Mouse (Mus musculus) lung, postnatal 25 days (tissue): ENCODE measurements at regions not wholly inside any gene's neighbourhood (a gene's known extent, or its start where the extent isn't known, plus 50 kb on each side); places are given as distances from the start of the nearest gene placed in this dataset.

Experiments used
- DNase-seq: peaks from one replicate; pipeline ENCODE4 v3.0.0; 2022; ENCODE audit warnings: low spot score

DNA sequence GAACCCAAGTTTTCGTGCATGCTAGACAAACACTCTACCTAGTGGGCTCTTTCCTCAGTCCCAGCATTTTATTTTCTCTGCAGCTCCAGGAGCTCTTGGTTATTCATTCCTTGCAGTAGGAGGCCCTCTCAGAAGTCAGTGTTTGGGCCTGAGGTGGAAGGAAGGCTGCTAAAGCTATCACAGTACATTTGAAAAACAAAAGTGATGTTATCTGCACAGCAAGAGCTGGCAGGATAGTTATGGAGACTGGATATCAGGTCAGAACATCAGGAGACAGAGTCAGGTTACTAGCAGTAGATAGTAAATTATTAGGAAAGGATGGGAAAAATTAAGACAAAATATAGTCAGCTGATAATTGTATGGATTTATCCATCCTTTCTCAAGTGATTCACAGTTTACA is 152.2 kb downstream of the Mtx2 start:
- DNase-seq: no peak

DNA sequence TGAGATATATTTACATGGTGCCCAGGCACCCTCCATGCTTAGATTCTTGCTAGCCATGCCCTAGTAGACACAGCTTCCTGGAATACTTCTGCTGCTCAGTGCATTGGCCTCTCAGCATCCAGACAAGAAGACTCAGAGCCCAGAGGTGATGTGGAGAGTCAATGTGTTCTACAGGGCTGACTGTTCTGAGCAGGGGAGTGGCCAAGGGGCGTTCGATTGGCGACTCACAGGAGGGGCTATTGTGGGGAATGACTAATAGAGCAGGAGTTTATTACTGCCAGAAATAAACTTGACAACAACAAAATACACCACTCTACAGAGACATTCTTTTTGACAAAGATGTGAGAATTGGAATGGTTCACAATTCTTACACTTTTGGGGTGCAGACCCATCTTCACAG is 156.3 kb downstream of the Mtx2 start:
- DNase-seq: no peak

DNA sequence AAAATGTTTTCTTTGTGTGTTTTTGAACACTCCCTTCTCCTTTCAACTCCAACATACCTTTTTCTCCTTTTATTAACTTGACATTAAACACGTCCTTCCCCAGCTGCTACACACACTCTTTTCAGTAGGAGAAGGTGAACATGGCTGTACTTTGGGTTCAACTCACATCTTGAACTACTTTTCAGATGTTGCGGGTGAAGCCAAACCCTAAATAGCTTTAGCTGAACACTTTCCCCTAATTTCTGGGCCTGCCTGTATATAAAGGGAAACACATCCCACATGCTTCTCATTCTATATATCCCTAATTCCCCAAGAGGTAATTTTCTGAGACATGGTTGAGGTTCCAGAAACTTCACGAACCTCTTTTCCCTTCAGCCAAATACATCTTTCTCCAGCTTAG is 168.2 kb downstream of the Mtx2 start:
- DNase-seq: no peak

DNA sequence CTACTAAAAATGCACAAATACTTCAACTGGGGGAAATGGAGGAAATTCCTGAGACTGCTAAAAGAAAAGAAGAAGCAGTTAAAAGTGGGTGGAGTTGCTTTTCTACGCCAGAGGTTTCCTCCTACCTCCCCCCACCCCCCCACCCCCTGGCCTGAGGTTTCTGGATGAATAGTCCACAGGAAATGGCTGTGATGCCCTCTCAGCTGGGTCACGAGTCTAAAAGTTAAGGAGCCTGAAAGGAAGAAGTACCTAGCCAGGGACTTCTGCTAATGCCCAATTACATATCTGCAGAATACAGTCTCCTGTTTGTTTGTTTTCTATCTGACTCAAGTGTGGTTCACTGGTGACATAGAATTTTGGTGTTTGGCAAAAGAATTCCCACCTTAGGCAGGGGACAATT is 169.4 kb downstream of the Mtx2 start:
- DNase-seq: no peak

DNA sequence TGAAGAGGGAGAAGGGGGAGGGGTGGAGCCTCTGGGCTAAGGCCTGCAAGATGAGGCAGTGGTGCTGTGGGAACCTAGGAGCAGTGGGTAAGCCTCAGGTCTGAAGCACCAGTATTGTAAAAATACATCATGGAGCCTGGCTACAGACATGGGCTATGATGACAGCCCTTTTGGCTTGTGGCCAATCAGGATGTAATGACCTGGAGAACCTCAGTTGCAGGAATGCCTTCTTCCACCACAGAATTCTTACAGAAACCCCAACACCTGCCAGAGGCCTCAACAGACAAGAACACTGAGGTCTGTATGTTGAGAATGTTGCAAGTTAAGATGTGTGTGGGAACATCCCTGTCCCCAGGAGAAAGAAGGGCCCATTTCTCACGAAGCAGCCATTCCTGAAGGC is 172.1 kb downstream of the Mtx2 start:
- DNase-seq: no peak

DNA sequence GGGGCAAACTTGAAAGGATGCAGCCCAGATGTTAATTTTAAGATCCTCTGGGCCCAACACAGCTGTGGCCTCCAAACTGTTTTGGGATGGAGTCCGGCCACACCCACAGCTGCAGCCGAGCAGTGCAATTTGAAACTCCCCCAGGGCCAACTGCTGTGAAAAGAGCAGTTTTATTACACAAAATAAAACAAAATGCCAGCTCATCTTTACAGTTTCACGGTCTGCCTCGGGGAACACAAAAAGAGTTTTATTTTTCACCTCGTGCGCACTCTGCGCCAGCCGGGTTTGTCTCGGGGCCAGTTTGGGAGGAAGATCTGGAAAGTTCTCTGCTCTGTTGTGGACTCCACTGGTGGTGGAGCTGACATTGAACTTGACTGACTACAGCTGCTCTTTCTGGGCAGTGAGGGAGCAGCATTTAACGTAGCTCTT is 174.8 kb downstream of the Mtx2 start:
- DNase-seq: no peak

DNA sequence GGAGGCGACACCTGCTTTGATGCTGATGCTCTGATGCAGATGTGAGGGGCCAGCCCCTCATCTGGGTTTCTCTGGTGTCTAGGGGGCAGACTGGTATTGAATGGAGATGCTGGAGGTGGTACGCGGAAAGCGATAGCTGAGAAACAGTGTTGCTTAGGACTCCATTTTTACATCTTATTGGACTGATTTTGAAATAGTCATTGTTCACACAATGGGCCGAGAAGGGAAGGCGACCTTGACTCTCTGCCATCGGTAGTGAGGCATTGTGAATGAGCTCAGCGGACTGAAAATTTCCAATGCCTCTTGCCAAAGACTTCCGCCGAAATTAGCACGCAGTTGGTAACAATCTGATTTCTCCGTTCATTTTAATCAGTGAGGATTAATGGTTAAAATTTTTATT is 177.0 kb downstream of the Mtx2 start:
- no peak for DNase-seq

DNA sequence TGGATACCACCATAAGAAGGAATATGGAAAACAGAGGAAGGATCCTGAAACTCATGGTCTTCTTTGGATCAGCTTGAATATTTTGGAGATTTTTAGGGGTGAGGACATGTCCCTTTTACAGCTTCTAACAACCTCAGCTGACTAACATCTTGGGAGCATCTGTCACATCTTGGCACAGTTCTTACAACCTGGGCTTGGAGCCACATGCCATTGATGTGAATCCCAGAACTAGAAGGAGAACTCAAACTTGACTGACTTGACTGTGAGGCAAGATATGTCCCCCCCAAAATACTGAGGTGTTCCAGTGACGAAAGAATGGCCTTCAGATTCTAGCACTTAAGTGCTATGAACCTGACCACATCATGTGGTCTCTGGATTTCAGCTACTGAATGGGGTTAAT is 182.5 kb downstream of the Mtx2 start:
- no peak for DNase-seq

- no peak for DNase-seq
These were observed 185.0 kb downstream of the Mtx2 start for GRCm38 (mm10) chr2:75010647-75011046.

GRCm38 (mm10) chr2:75012046-75012445 is 186.4 kb downstream of the Mtx2 start:
- DNase-seq: peak; percentile 23

- DNase-seq: no peak
These were observed 189.6 kb downstream of the Mtx2 start for GRCm38 (mm10) chr2:75014994-75015728.

DNA sequence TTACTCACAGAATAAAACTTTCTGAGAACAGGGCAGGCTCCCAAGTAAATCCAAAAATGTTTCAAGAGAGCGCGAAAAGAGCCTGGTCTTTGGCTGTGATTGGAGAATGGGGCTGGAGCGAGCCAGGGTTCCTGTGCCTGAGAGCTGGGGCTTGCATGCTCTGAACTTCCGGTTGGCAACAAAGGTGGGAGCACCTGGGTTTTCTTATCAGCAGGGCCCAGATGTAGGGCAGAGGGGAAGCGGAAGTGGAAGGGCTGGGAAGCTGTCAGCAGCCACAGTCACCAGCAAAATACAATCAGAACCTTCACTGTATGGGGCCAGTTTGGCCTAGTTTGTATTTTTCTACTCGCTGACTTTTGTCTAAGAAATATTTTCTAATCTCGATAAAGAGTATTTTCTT is 193.9 kb downstream of the Mtx2 start:
- DNase-seq: peak; percentile 2

GRCm38 (mm10) chr2:75021639-75022038 is 196.0 kb downstream of the Mtx2 start:
- DNase-seq: peak; percentile 47

GRCm38 (mm10) chr2:75028151-75028550 is 202.5 kb downstream of the Mtx2 start:
- no peak for DNase-seq

DNA sequence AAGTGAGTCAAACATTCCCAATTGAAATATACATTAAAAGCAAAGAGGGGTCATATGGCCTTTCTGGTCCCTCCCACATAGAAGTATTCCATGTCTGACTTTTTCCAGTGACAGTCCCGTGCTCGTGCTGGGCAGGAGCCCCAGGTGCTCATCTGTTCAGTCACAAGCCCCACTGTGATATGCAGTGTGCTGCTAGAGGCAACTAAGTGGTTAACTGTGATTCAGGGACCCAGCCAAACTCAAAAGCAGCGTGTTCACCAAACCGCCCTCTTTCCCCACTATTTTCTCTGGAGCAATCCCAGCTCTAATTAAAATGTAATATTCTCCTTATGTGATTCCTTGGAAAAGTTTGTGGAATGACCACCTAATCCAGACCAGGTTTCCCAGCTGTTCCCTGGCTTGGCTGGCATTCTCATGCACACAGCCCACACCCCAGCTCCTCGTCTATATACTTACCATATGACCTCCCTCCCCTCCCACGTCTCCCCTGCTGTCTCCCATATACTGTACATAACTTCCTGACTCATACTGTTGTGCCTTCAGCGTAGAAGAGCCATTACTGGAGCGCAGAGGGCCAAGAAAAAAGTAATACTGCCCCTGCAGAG is 203.6 kb downstream of the Mtx2 start:
- DNase-seq: no peak

DNA sequence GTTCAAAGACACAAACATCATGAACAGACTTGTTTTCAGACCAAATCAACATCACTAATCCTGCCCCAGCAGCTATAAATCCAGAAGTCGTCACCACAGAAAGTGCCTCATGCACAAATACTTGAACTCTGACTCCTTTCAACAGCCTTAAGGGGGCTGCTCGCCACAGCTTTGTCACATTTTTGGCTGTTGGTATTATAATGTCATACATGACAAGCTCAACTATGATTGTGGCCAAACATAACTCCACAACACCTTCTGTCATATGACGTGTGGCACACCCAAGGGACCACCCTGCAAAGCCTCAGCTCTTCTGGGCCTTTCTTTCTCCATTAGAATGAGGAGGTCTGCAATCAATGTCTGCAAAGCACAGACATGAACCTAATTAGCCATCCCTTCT is 209.1 kb downstream of the Mtx2 start:
- no peak for DNase-seq

DNA sequence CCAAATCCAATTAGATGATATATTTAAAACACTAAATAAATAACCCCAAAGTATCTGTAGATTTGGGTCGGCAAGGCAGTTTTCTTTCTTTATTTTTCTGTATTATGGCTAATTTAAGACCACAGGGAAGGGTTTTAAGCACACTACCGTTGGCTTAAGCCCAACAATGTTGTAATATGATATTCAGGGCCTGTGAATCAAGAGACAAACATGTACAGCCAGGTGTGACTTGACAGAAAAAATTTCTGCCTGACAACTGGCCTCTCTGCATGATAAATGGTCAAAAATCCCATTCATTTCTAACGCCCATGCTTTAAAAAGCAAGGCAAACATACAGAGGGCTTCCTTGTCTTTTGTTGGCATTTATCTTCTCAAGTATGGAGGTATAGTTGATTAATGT is 213.5 kb downstream of the Mtx2 start:
- no peak for DNase-seq

DNA sequence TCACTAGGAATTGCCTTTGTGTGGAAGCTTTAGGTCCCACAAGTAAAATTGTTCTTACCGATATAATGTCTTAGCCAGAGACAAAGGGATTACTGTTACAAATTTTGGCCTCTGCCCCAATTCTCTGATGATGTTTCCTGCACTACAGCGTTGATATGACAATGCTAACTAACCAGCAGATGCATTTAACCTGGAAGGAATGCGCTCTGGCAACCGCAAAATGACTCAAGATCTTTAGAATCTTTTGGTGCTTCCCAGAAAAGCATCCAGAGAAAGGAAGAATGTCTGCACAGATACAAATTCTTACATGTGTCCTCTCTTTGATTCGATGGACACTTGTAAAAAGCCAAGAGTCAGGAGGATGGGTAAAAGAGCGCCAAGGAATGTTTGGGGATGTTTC is 221.3 kb downstream of the Mtx2 start:
- DNase-seq: no peak

- DNase-seq: no peak
These were observed 222.5 kb downstream of the Mtx2 start for GRCm38 (mm10) chr2:75048071-75048470.

DNA sequence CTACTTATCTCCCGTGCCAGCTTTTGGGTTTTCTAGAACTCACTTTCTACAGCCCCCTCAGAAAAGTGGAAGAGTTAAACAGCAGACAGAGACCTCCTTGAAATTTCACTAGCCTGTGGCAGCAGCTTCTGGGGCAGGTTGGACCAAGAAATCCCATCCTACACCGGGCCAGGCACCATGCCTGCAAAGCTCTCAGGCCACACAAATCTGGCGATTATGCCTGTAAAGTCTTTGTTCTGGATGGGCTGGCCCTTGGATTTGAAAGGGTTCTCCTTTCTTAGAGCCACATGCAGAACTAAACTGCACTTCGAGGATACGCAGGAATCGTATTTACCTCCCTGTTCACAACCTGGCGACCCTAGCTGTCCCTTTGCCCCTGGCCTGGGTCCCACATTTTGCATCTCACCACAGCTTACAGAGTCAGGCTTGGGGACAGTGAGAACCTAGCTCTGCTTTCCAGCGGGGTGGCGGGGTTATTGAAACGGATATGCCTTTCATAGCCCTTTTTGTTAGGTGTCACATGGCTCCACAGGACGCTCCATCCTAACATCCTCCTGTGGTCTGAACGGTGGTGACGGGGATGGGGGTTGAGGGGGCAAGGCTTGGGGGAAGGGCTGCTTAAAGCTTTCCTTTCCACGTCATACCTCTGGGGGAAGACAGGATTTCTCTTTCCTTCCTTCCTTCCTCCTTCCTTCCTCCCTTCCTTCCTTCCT is 229.0 kb downstream of the Mtx2 start:
- peak; percentile 5 for DNase-seq

GRCm38 (mm10) chr2:75055187-75055543 is 229.6 kb downstream of the Mtx2 start:
- peak; percentile 16 for DNase-seq

DNA sequence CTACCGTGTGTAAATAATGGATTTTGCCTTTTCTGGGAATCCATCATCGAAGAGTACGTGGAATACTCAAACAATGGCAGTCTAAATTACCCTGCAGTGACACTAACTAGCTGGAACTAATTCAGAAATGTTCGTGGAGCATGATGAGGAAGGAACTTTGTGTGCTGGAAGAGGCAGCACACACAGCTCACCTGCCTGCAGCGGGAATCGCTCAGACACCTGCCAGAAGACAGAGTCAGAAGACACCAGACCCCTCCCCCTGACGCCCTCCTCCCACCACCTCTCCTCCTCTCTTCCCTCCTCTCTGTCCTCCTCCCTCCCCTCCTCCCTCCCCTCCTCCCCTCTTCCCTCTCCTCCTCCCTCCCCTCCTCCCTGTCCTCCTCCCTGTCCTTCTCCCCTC is 235.4 kb downstream of the Mtx2 start:
- no peak for DNase-seq

DNA sequence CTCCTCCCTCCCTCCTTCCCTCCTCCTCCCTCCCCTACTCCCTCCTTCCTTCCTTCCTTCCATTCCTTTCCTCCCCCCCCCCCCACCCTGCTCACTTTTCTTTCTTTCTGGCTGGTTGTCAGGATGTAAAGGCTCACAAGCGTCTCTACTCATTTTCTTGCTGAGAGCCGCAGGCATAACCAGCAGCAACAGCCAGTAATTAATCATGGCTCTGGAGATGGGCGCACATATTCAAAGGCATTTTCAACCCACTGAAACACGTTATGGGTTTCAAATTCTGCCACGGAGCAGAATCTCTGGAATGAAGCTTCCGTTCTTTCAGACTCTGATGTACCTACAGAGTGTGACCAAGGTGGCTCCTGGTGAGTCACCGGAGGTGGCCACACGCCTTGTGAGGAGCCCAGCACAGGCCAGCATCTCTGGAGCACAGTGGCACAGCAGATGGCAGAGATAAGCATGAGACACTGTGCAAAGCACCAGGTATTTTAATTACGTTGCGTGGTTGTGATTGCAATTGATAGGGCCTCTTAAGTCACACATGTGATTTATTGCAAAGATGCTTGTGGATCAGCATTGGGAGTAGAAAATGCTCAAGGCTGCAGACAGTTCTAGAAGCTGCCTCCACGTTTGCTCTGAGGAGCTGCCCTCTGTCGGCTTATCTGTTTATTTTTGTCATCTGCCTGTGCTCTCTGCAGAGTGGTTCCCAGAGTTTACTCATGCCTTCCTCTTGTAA is 236.0 kb downstream of the Mtx2 start:
- no peak for DNase-seq
